Mouse (Mus musculus) G1E (cell line): ENCODE results near the gene Gpc6.

ENCODE experiments used
- CTCF ChIP-seq: IDR thresholded peaks from 2 replicates; pipeline ENCODE4 v1.5.1; 2012; ENCODE audit warnings: low read depth, low read length, inconsistent platforms, mixed read lengths
- TAL1 ChIP-seq: conservative IDR thresholded peaks from 2 replicates; pipeline ENCODE4 v1.6.1; 2012; ENCODE audit warnings: low read depth, low read length, inconsistent platforms, mixed read lengths

DNA sequence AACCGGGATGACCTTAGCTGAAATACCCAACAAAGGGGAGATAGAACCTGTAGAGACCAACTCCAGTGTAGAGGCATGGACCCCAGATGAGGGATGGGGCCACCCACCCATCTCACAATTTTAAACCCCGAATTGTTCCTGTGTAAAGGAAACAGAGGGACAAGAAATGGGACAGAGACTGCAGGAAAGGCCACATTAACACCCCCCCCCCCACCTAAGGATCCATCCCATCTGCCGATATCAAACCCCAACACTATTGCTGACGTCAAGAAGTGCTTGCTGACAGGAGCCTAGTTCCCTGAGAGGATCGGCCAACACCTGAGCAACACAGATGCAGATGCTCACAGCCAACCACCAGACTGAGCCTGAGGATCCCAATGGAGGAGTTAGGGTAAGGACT lies 241.2 kb downstream of the Gpc6 start:
- no peak for TF ChIP-seq CTCF
- TF ChIP-seq TAL1 = no peak
